Comparison of ENCODE assay signal across 8 mouse cellular contexts in the genomic region with DNA sequence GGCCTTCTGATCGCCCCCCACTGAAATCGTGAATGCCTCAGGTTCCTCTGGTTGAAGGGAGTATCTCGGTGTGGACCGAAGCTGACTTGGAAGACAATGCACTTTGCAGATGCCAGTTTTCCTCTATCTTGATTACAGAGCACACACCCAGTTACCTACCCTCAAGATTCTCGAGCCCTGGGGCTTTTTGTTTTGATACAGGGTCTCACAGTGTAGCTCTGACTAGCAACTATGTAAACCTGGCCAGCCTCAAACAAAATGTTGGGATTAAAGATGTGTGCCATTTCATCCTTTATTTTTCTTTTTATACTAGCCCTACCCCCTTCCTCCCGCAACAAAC. TPM values are rescaled to one million over a fixed set of nuclear protein-coding genes. Genes with fewer than 3 reads are reported as not detected.
DNase-seq lines count a peak whose midpoint lies in the region; ATAC-seq and TF ChIP-seq lines count a peak whose summit lies in the region.

No protein-coding gene starts in this region.

- H3K9ac ChIP-seq in heart, embryonic 16.5 days (ENCODE audit: low read length), result peak overlapping the region; percentile 82
- H3K9ac ChIP-seq in MEL (ENCODE audit: control insufficient read depth, low read depth, low read length, poor library complexity, severe bottlenecking), result peak overlapping the region; percentile 69
- peak overlapping the region; percentile 85 for H3K9ac ChIP-seq in hindbrain, embryonic 11.5 days (ENCODE audit: low read depth, low read length)
- peak overlapping the region; percentile 75 for H3K9ac ChIP-seq in midbrain, embryonic 11.5 days (ENCODE audit: low read length)

- WGBS in heart, embryonic 16.5 days, result 17% methylated on average over 6 of the region's 6 CpGs
- WGBS in hindbrain, embryonic 11.5 days, result 14% methylated on average over 6 of the region's 6 CpGs
- 14% methylated on average over 6 of the region's 6 CpGs for WGBS in midbrain, embryonic 11.5 days

- no peak for TF ChIP-seq CTCF in MEL (IDR thresholded peaks at IDR 0.05 in 2 of 3, conservative IDR thresholded peaks at IDR 0.05 in 1 of 3; ENCODE audit: control insufficient read depth in 1 of 3, insufficient read depth in 1 of 3, low read depth in 2 of 3, low read length in 3 of 3, poor library complexity in 1 of 3, severe bottlenecking in 1 of 3)

- H3K27ac ChIP-seq in heart, embryonic 16.5 days (ENCODE audit: low read length), result peak overlapping the region; percentile 53
- peak overlapping the region; percentile 60 for H3K27ac ChIP-seq in MEL (ENCODE audit: control insufficient read depth, low read depth, low read length)
- peak overlapping the region; percentile 87 for H3K27ac ChIP-seq in hindbrain, embryonic 11.5 days (ENCODE audit: low read depth, low read length)
- H3K27ac ChIP-seq in midbrain, embryonic 11.5 days (ENCODE audit: low read depth, low read length), result peak overlapping the region; percentile 57

- no peaks in the 10 kb centered on the region for H3K36me3 ChIP-seq in heart, embryonic 16.5 days (ENCODE audit: control insufficient read depth, insufficient read depth)
- peaks cover 32% of the 10 kb centered on the region in 2 experiments for H3K36me3 ChIP-seq in MEL (ENCODE audit: control insufficient read depth in 1 of 2, insufficient read depth in 2 of 2, low read length in 2 of 2)
- no peaks in the 10 kb centered on the region for H3K36me3 ChIP-seq in hindbrain, embryonic 11.5 days (ENCODE audit: control insufficient read depth, insufficient read depth, low read length)
- 0 out of 2 replicates have a peak, but pooled peaks cover 4% of the 10 kb centered on the region for H3K36me3 ChIP-seq in midbrain, embryonic 11.5 days (ENCODE audit: control insufficient read depth, insufficient read depth, low read length)

- H3K9me3 ChIP-seq in heart, embryonic 16.5 days (replicated peaks; ENCODE audit: control insufficient read depth, low read length), result no peaks in the 10 kb centered on the region
- H3K9me3 ChIP-seq in MEL (replicated peaks; ENCODE audit: insufficient read depth, low read length), result no peaks in the 10 kb centered on the region
- H3K9me3 ChIP-seq in hindbrain, embryonic 11.5 days (ENCODE audit: control insufficient read depth, low read length), result no peaks in the 10 kb centered on the region
- H3K9me3 ChIP-seq in midbrain, embryonic 11.5 days (ENCODE audit: control insufficient read depth, low read length), result no peaks in the 10 kb centered on the region

- no peak for TF ChIP-seq RAD21 in MEL (IDR thresholded peaks at IDR 0.05; ENCODE audit: low read depth, low read length)

- H3K27me3 ChIP-seq in heart, embryonic 16.5 days (ENCODE audit: control insufficient read depth, insufficient read depth, low read length), result peaks cover 4% of the 10 kb centered on the region; the same call in 1 of the 2 replicates
- peaks cover 6 to 10% of the 10 kb centered on the region in 2 experiments for H3K27me3 ChIP-seq in MEL (ENCODE audit: control insufficient read depth in 1 of 2, insufficient read depth in 2 of 2, low read length in 2 of 2)
- no peaks in the 10 kb centered on the region for H3K27me3 ChIP-seq in hindbrain, embryonic 11.5 days (ENCODE audit: control insufficient read depth, insufficient read depth, low read length)
- H3K27me3 ChIP-seq in midbrain, embryonic 11.5 days (ENCODE audit: control insufficient read depth, insufficient read depth, low read length), result no peaks in the 10 kb centered on the region

- peak overlapping the region; percentile 97 for H3K4me2 ChIP-seq in heart, embryonic 16.5 days (ENCODE audit: low read depth, low read length)
- H3K4me2 ChIP-seq in hindbrain, embryonic 11.5 days (replicated peaks; ENCODE audit: low read depth, low read length), result peak overlapping the region; percentile 88
- H3K4me2 ChIP-seq in midbrain, embryonic 11.5 days, result peak overlapping the region; percentile 95

- H3K79me2 ChIP-seq in MEL (ENCODE audit: control insufficient read depth, insufficient read depth, low read length, poor library complexity), result peaks cover 46% of the 10 kb centered on the region

- no peak for TF ChIP-seq EP300 in MEL (IDR thresholded peaks at IDR 0.05; ENCODE audit: low read depth in 1 of 2, low read length in 2 of 2)

- DNase-seq in heart, adult 9 months (ENCODE audit: low spot score in 2 of 2), result no peak
- DNase-seq in MEL (ENCODE audit: low read depth, low spot score), result no peak
- no peak for DNase-seq in hindbrain, embryonic 11.5 days (ENCODE audit: low spot score)
- no peak for DNase-seq in midbrain, embryonic 11.5 days (ENCODE audit: low spot score, missing footprints)
- DNase-seq in left cerebral cortex, postnatal 4 days, result no peak
- no peak for DNase-seq in spleen, postnatal 36 days (ENCODE audit: low spot score in 2 of 2)
- no peak for DNase-seq in adrenal gland, postnatal 25 days

- no peak for TF ChIP-seq POLR2A in MEL (IDR thresholded peaks at IDR 0.05; ENCODE audit: control insufficient read depth in 1 of 2, insufficient read depth in 1 of 2, low read depth in 1 of 2, low read length in 2 of 2, poor library complexity in 1 of 2)

- peak overlapping the region; percentile 80 for H3K4me3 ChIP-seq in heart, embryonic 16.5 days (ENCODE audit: low read length)
- peak overlapping the region; percentile 61 to 75 for H3K4me3 ChIP-seq in MEL (ENCODE audit: control insufficient read depth in 1 of 2, insufficient read depth in 1 of 2, low read depth in 2 of 2, low read length in 2 of 2)
- H3K4me3 ChIP-seq in hindbrain, embryonic 11.5 days (ENCODE audit: low read depth, low read length), result peak overlapping the region; percentile 95
- peak overlapping the region; percentile 67 for H3K4me3 ChIP-seq in midbrain, embryonic 11.5 days (ENCODE audit: low read depth, low read length)

- ATAC-seq in heart, embryonic 16.5 days (replicated peaks; ENCODE audit: extremely low read depth, insufficient read depth, low FRiP score), result no peak
- ATAC-seq in hindbrain, embryonic 11.5 days (ENCODE audit: low FRiP score), result peak; percentile 47
- ATAC-seq in midbrain, embryonic 11.5 days (ENCODE audit: low FRiP score), result peak; percentile 45

- peaks cover 14% of the 10 kb centered on the region for H3K4me1 ChIP-seq in heart, embryonic 16.5 days (ENCODE audit: control insufficient read depth, insufficient read depth, low read length)
- peaks cover 18 to 29% of the 10 kb centered on the region in 2 experiments for H3K4me1 ChIP-seq in MEL (ENCODE audit: control insufficient read depth in 1 of 2, insufficient read depth in 2 of 2, low read length in 2 of 2)
- peaks cover 5% of the 10 kb centered on the region; the same call in 1 of the 2 replicates for H3K4me1 ChIP-seq in hindbrain, embryonic 11.5 days (replicated peaks; ENCODE audit: control insufficient read depth, insufficient read depth, low read length)
- peaks cover 15% of the 10 kb centered on the region for H3K4me1 ChIP-seq in midbrain, embryonic 11.5 days (ENCODE audit: control insufficient read depth, insufficient read depth, low read length)

- intact Hi-C loops in left cerebral cortex, postnatal 4 days (cut with DNase I), result loop anchor here (10.0 kb wide), 1 partner anchor 109 kb away; no protein-coding TSS in a partner anchor

TF ChIP-seq in MEL, 35 proteins besides CTCF, POLR2A, EP300 and RAD21:
- TF ChIP-seq ZMIZ1 (IDR thresholded peaks at IDR 0.05; ENCODE audit: low read depth, low read length) (peak; percentile 12; the same call in 1 of the 2 replicates), BHLHE40 (IDR thresholded peaks at IDR 0.05; ENCODE audit: borderline replicate concordance, low read depth, low read length) (no peak), JUND (IDR thresholded peaks at IDR 0.05; ENCODE audit: low read depth, low read length) (no peak), ELF1 (IDR thresholded peaks at IDR 0.05; ENCODE audit: low read depth, low read length) (no peak), POLR2AphosphoS2 (IDR thresholded peaks at IDR 0.05; ENCODE audit: low read length) (no peak), GATA1 (IDR thresholded peaks at IDR 0.05; ENCODE audit: low read depth, low read length) (0 out of 2 replicates have a peak, but pooled peaks have one; percentile 9), ZKSCAN1 (IDR thresholded peaks at IDR 0.05; ENCODE audit: low read depth, low read length) (no peak), MXI1 (IDR thresholded peaks at IDR 0.05; ENCODE audit: low read depth, low read length) (no peak)

RNA-seq across cellular contexts. Expression of a gene that starts 0.3 kb away (rescaled TPM):
- polyA plus RNA-seq in heart, embryonic 16.5 days (2015; fragmentation: Nextera tagmentation; extraction: Ambion mirVana), result 82.7 and 87.2 TPM in 2 replicates
- 202 and 283 TPM in 2 replicates for total RNA-seq in MEL (2012; rRNA removed)
- 100 to 1,000 TPM in 1 of 2 experiments, not detected in 1; 337 TPM for polyA plus RNA-seq in MEL (2012; ENCODE audit: insufficient read depth in 1 of 2, insufficient read length in 2 of 2, low read depth in 1 of 2, low replicate concordance in 2 of 2, missing spikeins in 1 of 2)
- polyA plus RNA-seq in hindbrain, embryonic 11.5 days (2014; fragmentation: Nextera tagmentation; extraction: Ambion mirVana), result 181 and 206 TPM in 2 replicates
- 196 and 213 TPM in 2 replicates for polyA plus RNA-seq in midbrain, embryonic 11.5 days (2014; fragmentation: Nextera tagmentation; extraction: Ambion mirVana)
- total RNA-seq in left cerebral cortex, postnatal 4 days (2021), result 100 to 1,000 TPM; 194 to 199 TPM
- 170 and 185 TPM in 2 replicates for total RNA-seq in adrenal gland, postnatal 25 days (2021)

RNA-seq across cellular contexts. Expression of a gene that starts 30.0 kb away (rescaled TPM):
- 2.7 and 3.9 TPM in 2 replicates for polyA plus RNA-seq in heart, embryonic 16.5 days (2015; fragmentation: Nextera tagmentation; extraction: Ambion mirVana)
- total RNA-seq in MEL (2012; rRNA removed), result not detected in 2 replicates
- polyA plus RNA-seq in MEL (2012; ENCODE audit: insufficient read depth in 1 of 2, insufficient read length in 2 of 2, low read depth in 1 of 2, low replicate concordance in 2 of 2, missing spikeins in 1 of 2), result under 1 TPM in 1 of 2 experiments, not detected in 1; 0.04 TPM
- 76.7 and 101 TPM in 2 replicates for polyA plus RNA-seq in hindbrain, embryonic 11.5 days (2014; fragmentation: Nextera tagmentation; extraction: Ambion mirVana)
- polyA plus RNA-seq in midbrain, embryonic 11.5 days (2014; fragmentation: Nextera tagmentation; extraction: Ambion mirVana), result 61.9 and 65.2 TPM in 2 replicates
- 100 to 1,000 TPM; 136 to 149 TPM for total RNA-seq in left cerebral cortex, postnatal 4 days (2021)
- total RNA-seq in adrenal gland, postnatal 25 days (2021), result 6.4 and 7.5 TPM in 2 replicates

Comparison
In these comparisons a context has a peak if more than half of its experiments do, and no peak if none do; other contexts are left out.
1. RNA of a gene that starts 30.0 kb away (polyA plus RNA-seq): 76.7 to 101 TPM in hindbrain, embryonic 11.5 days and 61.9 to 65.2 TPM in midbrain, embryonic 11.5 days; 2.7 to 3.9 TPM in heart, embryonic 16.5 days and 0.04 TPM in MEL; every median in the first group is over 10 times any median in the second.
2. Peak in every context shown above with its lines, with median percentiles within 50 percentile points of each other: H3K27ac ChIP-seq, H3K4me2 ChIP-seq, H3K4me3 ChIP-seq and H3K9ac ChIP-seq.